Mouse (Mus musculus): ENCODE results near the gene Ddx21. TPM values are rescaled to one million over a fixed set of nuclear protein-coding genes. Genes with fewer than 3 reads are reported as not detected.
A peak's percentile ranks its signal among the peaks of the same experiment; 100 is the strongest.
"Not testable (repeated sequence)": the region's sequence is repeated elsewhere in the genome, so short reads cannot be mapped to it uniquely, and the experiment has no call there.

Gene Ddx21
- total RNA-seq (2021), result 10 to 100 TPM; 24.3 to 26.0 TPM
- long read RNA-seq, experiment 1, full-length matches to known transcripts, result 4 of 6 reads
- long read RNA-seq, experiment 1, partial matches to known transcripts, result 1 of 6 reads
- long read RNA-seq, experiment 1, other reads (novel, unspliced or antisense), result 1 of 6 reads
- long read RNA-seq, experiment 2, full-length matches to known transcripts, result 12 of 15 reads
- long read RNA-seq, experiment 2, partial matches to known transcripts, result 2 of 15 reads
- long read RNA-seq, experiment 2, other reads (novel, unspliced or antisense), result 1 of 15 reads

DNA sequence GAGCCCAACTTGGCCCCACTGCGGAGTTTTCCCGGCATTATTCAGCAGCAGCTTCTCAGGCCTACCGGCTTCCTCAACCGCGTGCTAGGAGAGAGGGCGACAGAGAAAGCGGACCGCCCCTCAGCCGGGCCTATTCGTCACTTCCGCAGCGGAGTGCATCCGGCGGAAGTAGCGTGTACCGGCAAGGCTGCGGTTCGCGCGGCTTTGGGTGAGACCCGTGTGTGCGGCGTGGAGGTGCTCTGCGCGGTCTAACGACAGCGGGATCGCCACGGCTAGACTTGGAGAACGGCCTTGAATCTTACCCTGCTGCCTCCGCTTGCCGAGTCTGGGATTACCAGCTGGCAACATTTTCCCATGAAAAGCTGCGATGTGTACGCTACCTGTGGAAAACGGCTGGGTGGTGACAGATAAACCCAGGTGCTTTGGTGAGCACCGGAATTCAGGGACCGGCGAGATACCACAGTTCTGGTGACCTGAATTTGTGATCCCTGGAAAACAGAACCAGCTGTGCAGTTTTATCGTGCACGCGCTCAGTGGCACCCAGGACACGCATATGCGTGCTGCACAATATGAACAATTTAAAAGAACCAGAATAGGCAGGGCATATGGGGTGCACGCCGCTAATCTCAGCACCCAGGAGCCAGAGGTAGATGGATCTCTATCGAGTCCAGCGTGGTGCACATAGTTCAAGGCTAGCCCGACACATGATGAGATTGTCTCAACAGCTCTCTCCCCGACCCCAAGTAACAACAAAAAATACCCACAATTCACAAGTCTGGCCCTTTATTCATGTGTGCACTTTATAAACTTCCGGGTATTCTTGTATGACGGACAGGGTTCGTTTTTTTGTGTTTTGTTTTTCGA lies at the start of gene Ddx21:
Ddx21 (minus strand) TSS at position 105 of the 864 bp plus-strand sequence.
- peak; percentile 87 to 93 for DNase-seq (ENCODE audit: low spot score in 2 of 2)

DNA sequence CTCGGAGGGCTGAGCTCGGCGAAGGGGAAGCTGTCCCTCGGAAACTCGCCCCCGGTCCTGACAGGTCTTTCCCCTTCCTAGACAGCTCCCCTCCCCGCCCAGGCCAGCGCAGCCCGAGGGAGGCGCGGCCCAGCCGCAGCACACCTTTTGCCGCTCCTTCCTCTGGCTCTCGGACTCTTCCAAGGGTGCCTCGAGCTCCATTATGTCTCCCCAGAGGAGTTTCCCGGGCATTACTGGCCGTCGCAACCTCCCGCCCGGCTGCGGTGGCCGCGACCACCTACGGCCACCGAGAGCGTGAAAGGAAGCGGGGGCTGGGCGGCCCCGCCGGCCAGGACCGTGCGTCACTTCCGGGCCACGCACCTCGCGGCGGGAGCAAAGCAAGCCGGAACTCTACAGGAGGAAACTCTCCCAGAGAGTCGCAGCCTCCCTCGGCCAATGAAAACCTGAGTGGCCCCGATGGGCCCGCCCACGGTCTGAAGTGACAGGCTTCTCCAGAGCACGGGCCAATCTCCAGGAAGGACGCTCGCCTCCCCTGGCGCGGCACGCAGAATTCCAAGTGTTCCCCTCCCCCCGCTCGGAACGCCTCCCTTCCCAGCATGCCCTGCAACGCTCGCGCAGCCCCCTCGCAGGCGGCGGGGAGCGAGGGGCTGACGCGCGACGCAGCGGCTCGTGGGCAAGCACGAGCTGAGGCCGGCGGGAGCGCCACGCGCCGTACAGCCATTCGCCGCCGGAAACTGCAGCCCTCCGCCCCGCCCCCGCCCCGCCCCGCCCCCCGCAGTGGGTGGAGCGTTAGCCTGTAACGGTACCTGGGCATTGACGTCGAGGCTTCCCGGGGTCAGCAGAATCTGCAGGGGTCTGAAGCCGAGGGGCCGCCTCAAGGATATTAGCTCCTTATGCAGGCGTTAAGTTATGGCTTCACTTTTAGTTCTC lies 49.1 kb upstream of the Ddx21 start, which contains the start of gene Ddx50:
Ddx50 (minus strand) TSS at position 338 of the 930 bp plus-strand sequence.
- peak; percentile 100 for DNase-seq (ENCODE audit: low spot score in 2 of 2)

- DNase-seq (ENCODE audit: low spot score in 2 of 2), result peak in 1 of 2 experiments; percentile 15
These were observed 48.3 kb upstream of the Ddx21 start for GRCm38 (mm10) chr10:62650358-62650782.

- DNase-seq (ENCODE audit: low spot score in 2 of 2), result no peak
These were observed 2.1 kb upstream of the Ddx21 start for GRCm38 (mm10) chr10:62604161-62604560.

- DNase-seq (ENCODE audit: low spot score in 2 of 2), result no peak
These were observed 1.4 kb upstream of the Ddx21 start for GRCm38 (mm10) chr10:62603233-62604030.

- no peak for DNase-seq (ENCODE audit: low spot score in 2 of 2)
These were observed 276 bp downstream of the Ddx21 start for GRCm38 (mm10) chr10:62601833-62602176.

DNA sequence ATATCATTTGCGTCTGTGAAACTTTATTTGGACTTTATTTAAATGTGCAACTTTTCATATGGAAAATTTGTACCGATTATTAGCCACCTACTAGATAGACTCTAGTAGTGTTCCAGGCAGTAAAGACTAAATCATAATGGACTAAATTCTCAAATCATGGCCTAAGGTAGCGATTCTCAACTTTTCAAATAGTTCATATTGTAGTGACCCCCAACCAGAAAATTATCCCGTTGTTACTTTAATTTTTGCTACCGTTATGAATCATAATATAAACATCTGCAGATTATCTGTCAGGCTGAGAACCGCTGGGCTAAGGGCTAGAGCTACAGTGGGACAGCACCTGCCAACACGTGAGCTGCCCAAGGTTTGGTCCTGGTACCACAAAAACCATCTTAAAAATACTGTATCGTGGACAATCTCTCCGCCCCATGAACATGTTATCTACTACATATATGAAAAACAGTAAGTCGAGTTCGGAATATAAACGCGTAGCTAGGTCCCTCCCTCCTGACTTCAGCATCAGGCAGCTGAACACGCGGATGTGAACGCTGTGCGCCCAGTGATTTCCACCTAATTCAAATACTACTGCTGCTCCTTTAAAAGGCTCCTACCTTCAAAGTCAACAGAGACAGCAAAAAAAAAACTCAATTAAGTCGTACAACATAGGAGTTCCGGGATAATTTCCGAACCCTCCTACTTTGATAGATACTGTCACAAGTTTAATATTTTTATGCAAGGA lies 859 bp downstream of the Ddx21 start:
- DNase-seq (ENCODE audit: low spot score in 2 of 2), result no peak

- DNase-seq (ENCODE audit: low spot score in 2 of 2), result no peak
These were observed 2.0 kb downstream of the Ddx21 start for GRCm38 (mm10) chr10:62600056-62600455.

DNA sequence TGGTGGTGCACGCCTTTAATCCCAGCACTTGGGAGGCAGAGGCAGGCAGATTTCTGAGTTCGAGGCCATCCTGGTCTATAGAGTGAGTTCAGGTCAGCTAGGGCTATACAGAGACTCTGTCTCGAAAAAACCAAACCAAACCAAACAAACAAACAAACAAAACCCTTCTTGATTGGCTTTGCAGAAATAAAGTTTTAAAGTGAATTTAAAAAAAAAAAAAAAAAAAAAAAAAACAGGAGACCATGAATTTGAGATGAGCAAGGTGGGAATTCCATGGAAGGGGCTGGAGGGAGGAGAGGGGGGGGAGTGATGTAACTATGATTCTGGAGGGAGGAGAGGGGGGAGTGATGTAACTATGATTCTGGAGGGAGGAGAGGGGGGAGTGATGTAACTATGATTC lies 2.8 kb downstream of the Ddx21 start:
- not testable (repeated sequence) for DNase-seq (ENCODE audit: low spot score in 2 of 2)

GRCm38 (mm10) chr10:62592496-62592895 lies 9.6 kb downstream of the Ddx21 start:
- no peak for DNase-seq (ENCODE audit: low spot score in 2 of 2)

DNA sequence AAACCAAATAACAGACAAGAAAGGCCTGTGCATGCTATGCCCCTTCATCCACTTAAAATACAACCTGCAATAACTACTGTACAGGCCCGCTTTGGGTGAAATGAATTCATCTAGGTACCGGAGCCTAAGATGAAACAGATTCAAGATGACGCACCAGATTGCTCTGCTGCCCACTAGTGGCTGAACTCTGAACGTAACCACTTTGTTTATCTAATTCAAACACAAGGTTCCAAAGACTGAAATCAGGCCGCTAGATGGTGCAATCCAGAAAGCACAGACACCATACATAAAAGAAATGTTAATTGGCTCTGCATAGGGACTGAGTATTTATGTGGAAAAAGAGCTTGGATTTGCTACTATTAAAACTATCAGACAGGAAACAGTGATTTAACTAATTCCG lies 11.9 kb downstream of the Ddx21 start:
- DNase-seq (ENCODE audit: low spot score in 2 of 2), result peak; percentile 87 to 94

DNA sequence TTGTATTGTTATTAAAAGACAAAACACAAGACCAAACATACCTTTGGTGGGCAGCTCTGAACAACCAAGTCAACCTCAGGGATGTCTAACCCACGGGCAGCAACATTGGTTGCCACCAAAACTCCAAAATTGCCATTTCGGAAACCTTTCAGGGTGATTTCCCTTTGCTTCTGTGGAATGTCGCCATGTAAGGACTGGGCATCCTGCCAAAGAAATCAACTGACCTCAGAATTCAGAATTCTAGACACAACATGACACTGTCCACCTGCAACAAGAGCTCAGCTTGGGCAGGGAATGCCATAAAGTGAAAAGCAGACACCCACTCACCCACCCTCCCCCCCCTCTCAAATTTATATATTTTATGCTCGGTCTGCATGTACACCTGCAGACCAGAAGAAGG lies 13.5 kb downstream of the Ddx21 start:
- DNase-seq (ENCODE audit: low spot score in 2 of 2), result no peak

- no peak for DNase-seq (ENCODE audit: low spot score in 2 of 2)
These were observed 18.8 kb downstream of the Ddx21 start for GRCm38 (mm10) chr10:62583245-62583644.

- DNase-seq (ENCODE audit: low spot score in 2 of 2), result no peak
These were observed 19.4 kb downstream of the Ddx21 start for GRCm38 (mm10) chr10:62582701-62583100.

DNA sequence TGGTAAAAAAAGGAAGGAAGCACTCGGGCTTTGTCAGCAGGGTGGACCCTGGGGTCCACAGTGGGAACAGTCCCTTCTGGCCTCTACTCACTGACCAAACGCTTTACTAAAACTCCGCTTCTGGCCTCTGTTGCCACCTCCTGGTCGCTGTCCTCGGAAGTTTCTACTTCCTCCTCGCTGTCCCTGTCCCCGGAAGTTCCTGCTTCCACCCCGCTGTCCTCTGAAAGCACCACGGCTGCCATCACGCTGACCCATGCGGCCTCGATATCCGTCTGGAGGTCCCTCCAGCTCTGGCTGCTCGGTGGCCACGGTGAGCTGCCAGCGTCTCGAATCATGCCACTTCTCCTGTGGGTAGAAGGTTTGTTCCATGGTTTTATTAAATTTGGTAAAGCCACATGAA lies 19.8 kb downstream of the Ddx21 start:
- DNase-seq (ENCODE audit: low spot score in 2 of 2), result no peak

DNA sequence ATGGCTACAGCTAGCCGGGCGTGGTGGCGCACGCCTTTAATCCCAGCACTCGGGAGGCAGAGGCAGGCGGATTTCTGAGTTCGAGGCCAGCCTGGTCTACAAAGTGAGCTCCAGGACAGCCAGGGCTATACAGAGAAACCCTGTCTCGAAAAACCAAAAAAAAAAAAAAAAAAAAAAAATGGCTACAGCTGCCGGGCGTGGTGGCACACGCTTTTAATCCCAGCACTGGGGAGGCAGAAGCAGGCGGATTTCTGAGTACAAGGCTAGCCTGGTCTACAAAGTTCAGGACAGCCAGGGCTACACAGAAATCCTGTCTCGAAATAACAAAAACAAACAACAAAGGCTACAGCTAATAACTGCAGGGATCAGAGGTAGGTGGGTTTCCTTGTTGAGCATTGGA lies 23.0 kb downstream of the Ddx21 start:
- not testable (repeated sequence) for DNase-seq (ENCODE audit: low spot score in 2 of 2)

DNA sequence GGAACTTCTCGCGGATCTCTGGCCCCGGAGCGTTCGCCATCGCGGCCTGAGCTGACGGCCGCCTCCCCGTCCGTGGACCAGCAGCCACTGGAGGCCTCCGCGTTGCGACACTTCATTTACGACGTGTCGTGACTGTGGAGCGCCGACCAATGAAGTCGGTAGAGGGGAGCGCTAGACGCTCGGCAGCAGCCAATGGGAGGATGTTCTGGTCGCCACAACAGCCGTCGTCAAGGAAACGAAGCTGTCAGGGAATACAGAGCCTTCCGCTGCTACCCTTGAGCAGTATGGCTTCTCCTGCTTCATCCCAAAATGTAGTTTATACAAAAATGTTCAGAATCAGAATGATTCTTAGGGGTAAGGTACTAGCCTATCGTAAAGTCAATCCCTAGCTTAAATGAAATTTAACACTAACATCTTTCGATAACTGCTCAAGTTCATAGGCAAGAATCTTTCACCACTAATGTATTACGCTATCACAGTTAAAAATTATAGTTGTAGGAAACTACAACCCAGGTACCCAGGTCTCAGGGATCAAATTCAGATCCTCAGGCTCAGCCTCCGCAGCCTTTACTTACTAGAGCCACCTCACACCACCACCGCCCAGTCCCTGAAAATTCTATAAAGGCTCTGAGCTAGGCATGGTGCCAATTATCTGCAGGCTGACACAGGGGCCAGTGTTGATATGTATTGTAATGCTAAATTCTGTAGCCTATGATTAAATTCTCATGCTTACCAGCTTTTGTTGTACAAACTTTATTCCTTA lies 23.6 kb downstream of the Ddx21 start, which contains the start of gene Kif1bp:
Kif1bp (minus strand) TSS at position 120 of the 763 bp plus-strand sequence.
- DNase-seq (ENCODE audit: low spot score in 2 of 2), result peak; percentile 95 to 98

DNA sequence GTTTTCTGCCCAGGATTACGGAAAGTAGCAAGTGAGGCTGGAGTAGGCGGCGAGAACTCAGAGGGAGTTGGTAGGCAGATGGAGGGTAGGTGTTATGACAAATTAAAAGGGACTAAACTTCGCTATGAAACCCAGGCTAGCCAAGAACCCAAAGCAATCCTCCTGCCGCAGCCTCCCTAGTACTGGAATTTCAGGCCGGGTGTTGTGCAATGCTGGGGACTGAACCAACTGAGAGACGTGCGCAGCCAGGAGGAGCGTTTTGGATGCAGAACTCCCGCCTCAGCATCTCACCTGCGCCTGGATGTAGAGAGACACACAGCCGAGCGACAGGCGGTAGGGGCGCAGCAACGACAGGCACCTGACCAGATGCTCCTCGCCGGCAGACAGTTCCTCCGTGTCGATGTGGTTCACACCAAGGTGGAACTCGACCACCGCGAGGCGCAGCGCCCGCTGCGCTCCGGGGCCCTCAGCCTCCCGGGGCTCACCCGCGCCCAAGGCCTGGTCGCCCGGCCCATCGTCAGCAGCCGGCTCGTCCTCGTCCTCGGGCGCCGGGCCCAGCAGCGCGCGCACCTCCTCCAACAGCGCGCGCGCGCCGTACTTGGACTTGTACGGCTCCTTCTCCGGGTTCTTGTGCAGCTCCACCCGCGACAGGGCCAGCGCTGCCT lies 24.3 kb downstream of the Ddx21 start:
- DNase-seq (ENCODE audit: low spot score in 2 of 2), result no peak

Measured in layer of hippocampus, postnatal 14 days (tissue).